Mouse (Mus musculus): ENCODE results near the gene Llcfc1.

Llcfc1 gene

GRCm38 (mm10) chr6:41704123-41704522 is 19.9 kb downstream of the Llcfc1 start, which contains the start of gene Kel:
Gene Kel (minus strand): TSS chr6:41704339.
- DNase-seq (ENCODE audit: low spot score) = no peak

GRCm38 (mm10) chr6:41706275-41706674 is 22.0 kb downstream of the Llcfc1 start:
- DNase-seq (ENCODE audit: low spot score) = no peak

GRCm38 (mm10) chr6:41710281-41710680 is 26.1 kb downstream of the Llcfc1 start:
- no peak for DNase-seq (ENCODE audit: low spot score)

- DNase-seq (ENCODE audit: low spot score) = no peak
Measured at GRCm38 (mm10) chr6:41721430-41721829, 37.2 kb downstream of the Llcfc1 start.

- no peak for DNase-seq (ENCODE audit: low spot score)
Measured at GRCm38 (mm10) chr6:41727989-41728609, 43.9 kb downstream of the Llcfc1 start.

- no peak for DNase-seq (ENCODE audit: low spot score)
Measured at GRCm38 (mm10) chr6:41734719-41735470, 50.7 kb downstream of the Llcfc1 start.

All from ovary, postnatal 10 days (tissue).